ENCODE assay signal across 17 mouse cellular contexts in genomic region chr12:118085291-118085690, GRCm38 (mm10).
DNase-seq lines count a peak whose midpoint lies in the region.
"Had no signal": no experiment of that assay in that cellular context is flagged by ENCODE, and none has a peak within 500 bp of the region (broad histone marks: within the 10 kb centered on the region; RNA-seq: fewer than 3 reads in every experiment).

No protein-coding gene starts in this region.

- peak; percentile 49 to 58 for DNase-seq in cerebellum, adult 18-20 months
- no peak for DNase-seq in cerebellum, adult 9-10 months
- DNase-seq in cerebellum, postnatal 10 days = peak; percentile 54 to 58
- no peak for DNase-seq in cerebellum, adult 11 months
- peak; percentile 47 to 62 for DNase-seq in cerebellum, postnatal 25 days
- DNase-seq in gastrocnemius, adult 18-20 months (ENCODE audit: low spot score) = no peak
- no peak for DNase-seq in thymus, adult 18-20 months
- DNase-seq: adrenal gland, postnatal 14 days; B cell, adult 2 months; embryo, embryonic 11 days; gastrocnemius, adult 2 months; gastrocnemius, postnatal 14 days; heart, adult 18-20 months; heart, postnatal 10 days; heart, postnatal 36 days; kidney, adult 11 months; kidney, adult 8-10 months had no signal

Comparison
In these comparisons a context has a peak if more than half of its experiments do, and no peak if none do; other contexts are left out.
1. DNase-seq: peak in cerebellum, adult 18-20 months (2 of 2), cerebellum, postnatal 10 days (2 of 2) and cerebellum, postnatal 25 days (2 of 2); none in cerebellum, adult 9-10 months (single experiment), cerebellum, adult 11 months (single experiment), gastrocnemius, adult 18-20 months (single experiment) and thymus, adult 18-20 months (0 of 2).